Mouse (Mus musculus) hindbrain, embryonic 10.5 days (tissue): ENCODE data around the gene Itgb6. TPM values are rescaled to one million over a fixed set of nuclear protein-coding genes. Genes with fewer than 3 reads are reported as not detected.

Experiments used
- DNase-seq: peaks from one replicate; pipeline ENCODE4 v3.0.0-alpha.2; 2017; ENCODE audit warnings: low spot score
- H3K27ac ChIP-seq: fragments of 300-500 bp; sonication (generic); 2 replicates; pipeline ENCODE4 v1.5.1; 2016; ENCODE audit warnings: mild to moderate bottlenecking, moderate library complexity
- H3K27me3 ChIP-seq: fragments of 300-500 bp; sonication (generic); 2 replicates; pipeline ENCODE4 v1.6.1; 2016; ENCODE audit warnings: mild to moderate bottlenecking; ENCODE audit not compliant: poor library complexity, insufficient read depth, severe bottlenecking
- H3K36me3 ChIP-seq: fragments of 300-500 bp; sonication (generic); 2 replicates; pipeline ENCODE4 v1.6.1; 2016; ENCODE audit warnings: mild to moderate bottlenecking, moderate library complexity
- H3K4me1 ChIP-seq: fragments of 300-500 bp; sonication (generic); replicated peaks from 2 replicates; pipeline ENCODE4 v1.6.1; 2016; ENCODE audit warnings: mild to moderate bottlenecking
- H3K4me3 ChIP-seq: fragments of 300-500 bp; sonication (generic); 2 replicates; pipeline ENCODE4 v1.5.1; 2016; ENCODE audit warnings: mild to moderate bottlenecking, moderate library complexity
- H3K9me3 ChIP-seq: fragments of 300-500 bp; sonication (generic); 2 replicates; pipeline ENCODE4 v1.6.1; 2016; ENCODE audit warnings: mild to moderate bottlenecking, moderate library complexity
- WGBS: fragments of 180-500 bp; shearing (Covaris S2); methylation state at CpG from one replicate; pipeline ENCODE4 v1.1.7; 2016; 5-methylcytosine and 5-hydroxymethylcytosine counted together
- polyA plus RNA-seq: library from polyadenylated mRNA; unstranded; fragments of >200 nt; fragmentation: Nextera tagmentation; extraction: Ambion mirVana; gene quantifications from 2 replicates; pipeline ENCODE4 v1.2.1, GENCODE M21; 2016

Gene Itgb6
- polyA plus RNA-seq, 1 experiment from 2014 or later = 0.88 TPM

DNA sequence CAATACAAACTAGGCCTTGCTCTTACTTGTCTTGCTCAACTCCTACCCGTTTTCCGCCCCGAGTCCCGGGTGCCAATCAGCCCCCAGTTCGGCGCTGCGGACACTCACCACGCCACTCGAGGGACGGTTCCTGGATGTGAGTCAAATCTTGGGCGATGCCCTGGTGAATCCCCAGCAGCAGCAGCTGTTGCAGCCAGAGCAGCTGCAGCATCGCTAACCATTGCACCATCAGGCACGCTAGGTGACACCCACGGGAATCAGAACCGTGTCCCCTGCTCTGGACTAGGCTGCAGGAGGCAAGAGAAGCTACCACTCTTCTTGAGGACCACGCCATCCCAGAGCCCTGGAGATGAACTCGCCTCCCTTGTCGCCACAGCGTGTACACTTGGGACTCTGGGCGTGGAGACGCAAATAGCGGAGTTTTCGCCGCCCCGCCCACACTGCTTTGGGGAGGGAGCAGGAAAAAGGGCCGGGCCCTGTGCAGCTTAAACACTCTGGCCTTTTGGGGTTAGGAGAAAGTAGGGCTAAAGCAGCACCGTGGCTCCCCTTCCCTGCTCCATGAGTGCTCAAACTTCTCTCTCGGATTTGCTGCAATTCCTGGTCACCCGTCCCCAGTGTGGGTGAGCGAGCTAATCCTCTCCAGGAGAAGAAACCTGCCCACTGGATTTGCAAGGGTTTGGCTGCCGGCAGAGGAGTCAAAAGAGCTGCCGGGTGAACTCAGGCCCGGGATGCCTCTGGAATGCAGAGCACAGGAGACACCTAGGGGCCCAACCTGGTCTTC is 169.4 kb downstream of the Itgb6 start, which contains the start of gene Pla2r1:
Gene Pla2r1 (minus strand): TSS at position 407 of the 781 bp plus-strand sequence.
- H3K36me3 ChIP-seq = no peaks in the 10 kb centered on the region
- H3K4me3 ChIP-seq = peak within 1 kb of the TSS; percentile 58
- H3K27me3 ChIP-seq = peaks cover 23% of the 10 kb centered on the region
- peak within 1 kb of the TSS; percentile 67 for H3K27ac ChIP-seq
- H3K9me3 ChIP-seq = no peaks in the 10 kb centered on the region
- 2% methylated on average over 33 of the region's 33 CpGs for WGBS
- DNase-seq = peak; percentile 67
- peaks cover 15% of the 10 kb centered on the region for H3K4me1 ChIP-seq

GRCm38 (mm10) chr2:60552177-60552901 is 170.1 kb downstream of the Itgb6 start:
- Histone ChIP-seq H3K36me3 (no peaks in the 10 kb centered on the region), H3K27ac (peak overlapping the region; percentile 67), H3K27me3 (peaks cover 23% of the 10 kb centered on the region), H3K4me1 (peaks cover 15% of the 10 kb centered on the region), H3K4me3 (peak overlapping the region; percentile 58), H3K9me3 (no peaks in the 10 kb centered on the region)
- no peak for DNase-seq
- 17% methylated on average over 21 of the region's 21 CpGs for whole genome bisulfite sequencing

DNA sequence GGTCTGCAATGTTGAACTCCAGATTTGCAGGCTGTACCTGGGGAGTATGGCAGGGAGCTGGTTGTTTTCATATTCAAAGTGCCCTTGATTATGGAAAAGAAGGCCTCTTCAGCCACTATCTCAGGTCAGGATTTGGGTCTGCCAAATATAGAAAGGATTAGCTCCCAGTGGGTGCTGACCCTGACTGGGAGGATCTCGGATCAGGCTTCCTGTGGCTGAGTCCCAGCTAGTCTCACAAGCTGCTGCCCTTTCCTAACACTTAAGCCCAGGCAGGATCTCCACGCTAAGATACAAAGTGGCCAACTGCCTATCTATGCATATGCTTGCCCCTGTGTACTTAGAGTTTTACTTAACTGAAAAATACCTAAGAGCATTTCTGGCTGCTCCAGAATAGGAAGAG is 170.8 kb downstream of the Itgb6 start:
- no peak for DNase-seq
- no peak overlapping the region for H3K4me3 ChIP-seq
- H3K27me3 ChIP-seq = peaks cover 23% of the 10 kb centered on the region
- H3K27ac ChIP-seq = no peak overlapping the region
- no peaks in the 10 kb centered on the region for H3K9me3 ChIP-seq
- H3K4me1 ChIP-seq = peaks cover 15% of the 10 kb centered on the region
- WGBS = 46% methylated on average over 2 of the region's 2 CpGs
- no peaks in the 10 kb centered on the region for H3K36me3 ChIP-seq

- no peak for DNase-seq
- Histone ChIP-seq H3K27me3 (peaks cover 23% of the 10 kb centered on the region), H3K36me3 (no peaks in the 10 kb centered on the region), H3K4me3 (no peak overlapping the region), H3K9me3 (no peaks in the 10 kb centered on the region), H3K4me1 (peaks cover 15% of the 10 kb centered on the region), H3K27ac (no peak overlapping the region)
- WGBS = 94% methylated on average over 8 of the region's 8 CpGs
Observed at GRCm38 (mm10) chr2:60550521-60550920, 171.9 kb downstream of the Itgb6 start.

DNA sequence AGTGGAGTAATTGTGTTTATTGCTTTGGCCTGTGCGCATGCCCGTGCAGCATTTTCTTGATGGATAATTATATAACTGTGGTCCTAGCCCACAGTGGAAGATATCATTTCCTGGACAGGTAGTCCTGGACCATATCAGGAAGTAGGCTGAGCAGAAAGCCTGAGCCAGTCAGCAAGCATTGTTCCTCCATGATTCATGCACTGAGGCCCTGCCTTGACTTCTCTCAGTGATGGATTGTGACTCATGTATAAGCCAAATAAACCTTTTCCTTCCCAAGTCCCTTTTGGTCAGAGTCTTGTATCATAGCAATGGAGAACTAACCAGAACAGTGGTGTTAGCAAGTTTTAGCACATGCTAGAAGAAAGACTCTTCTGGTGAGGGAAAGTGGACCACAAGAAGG is 172.6 kb downstream of the Itgb6 start:
- Histone ChIP-seq H3K4me1 (peaks cover 15% of the 10 kb centered on the region), H3K27ac (no peak overlapping the region), H3K9me3 (no peaks in the 10 kb centered on the region), H3K4me3 (no peak overlapping the region), H3K36me3 (no peaks in the 10 kb centered on the region), H3K27me3 (peaks cover 23% of the 10 kb centered on the region)
- 91% methylated on average over 2 of the region's 2 CpGs for WGBS
- no peak for DNase-seq

Other genes with a start within 250 kb of the Itgb6 start
- 0.95 and 1.5 TPM in 2 replicates for gene Pla2r1, start 169.3 kb downstream of the Itgb6 start, polyA plus RNA-seq
- gene Rbms1, start 240.5 kb upstream of the Itgb6 start, polyA plus RNA-seq = 69.7 and 82.1 TPM in 2 replicates